ENCODE assay signal across 9 mouse cellular contexts in genomic region chr5:123906146-123906975, GRCm38 (mm10). TPM values are rescaled to one million over a fixed set of nuclear protein-coding genes. Genes with fewer than 3 reads are reported as not detected.
DNase-seq lines count a peak whose midpoint lies in the region; ATAC-seq and TF ChIP-seq lines count a peak whose summit lies in the region.
"Had no signal": no experiment of that assay in that cellular context is flagged by ENCODE, and none has a peak within 500 bp of the region (broad histone marks: within the 10 kb centered on the region; RNA-seq: fewer than 3 reads in every experiment).

No protein-coding gene starts in this region.

- peaks cover 15% of the 10 kb centered on the region for H3K4me1 ChIP-seq in heart, embryonic 10.5 days
- H3K4me1 ChIP-seq in ES-Bruce4 (ENCODE audit: control insufficient read depth, insufficient read depth, low read length): no peaks in the 10 kb centered on the region
- H3K4me1 ChIP-seq in forebrain, embryonic 16.5 days (replicated peaks; ENCODE audit: control insufficient read depth, insufficient read depth, low read length): peaks cover 15% of the 10 kb centered on the region

- no peaks in the 10 kb centered on the region for H3K27me3 ChIP-seq in heart, embryonic 10.5 days (ENCODE audit: insufficient read depth, poor library complexity, severe bottlenecking)
- H3K27me3 ChIP-seq in ES-Bruce4 (ENCODE audit: control insufficient read depth, insufficient read depth, low read length, poor library complexity, severe bottlenecking): no peaks in the 10 kb centered on the region
- H3K27me3 ChIP-seq in forebrain, embryonic 16.5 days (replicated peaks; ENCODE audit: control insufficient read depth, insufficient read depth, low read length): no peaks in the 10 kb centered on the region

- H3K4me3 ChIP-seq in heart, embryonic 10.5 days: peak overlapping the region; percentile 97; the same call in 1 of the 2 replicates
- H3K4me3 ChIP-seq in ES-Bruce4 (ENCODE audit: low read depth, low read length): peak overlapping the region; percentile 20; the same call in 1 of the 2 replicates
- H3K4me3 ChIP-seq in forebrain, embryonic 16.5 days (replicated peaks; ENCODE audit: low read length): peak overlapping the region; percentile 87
- peak overlapping the region; percentile 29 for H3K4me3 ChIP-seq in macrophage (ENCODE audit: inconsistent target)

- H3K9ac ChIP-seq in ES-Bruce4 (ENCODE audit: low read depth, poor library complexity, severe bottlenecking): peak overlapping the region; percentile 16; the same call in 1 of the 2 replicates
- peak overlapping the region; percentile 50 for H3K9ac ChIP-seq in forebrain, embryonic 16.5 days (replicated peaks; ENCODE audit: low read depth, low read length)

- H3K4me2 ChIP-seq in forebrain, embryonic 16.5 days (ENCODE audit: low read length): peak overlapping the region; percentile 54

- no peak for TF ChIP-seq POLR2A in ES-Bruce4 (IDR thresholded peaks at IDR 0.05; ENCODE audit: insufficient read depth, low read length)

- no peak for TF ChIP-seq EP300 in ES-Bruce4 (IDR thresholded peaks at IDR 0.05; ENCODE audit: insufficient read depth, low read depth, low read length)

- ATAC-seq in forebrain, embryonic 16.5 days: no peak

- no peak for DNase-seq in heart, embryonic 10.5 days (ENCODE audit: low spot score)
- no peak for DNase-seq in heart, adult 8-10 months (ENCODE audit: low spot score)
- DNase-seq in embryo, embryonic 11 days: no peak
- no peak for DNase-seq in adrenal gland, postnatal 36 days
- no peak for DNase-seq in spleen, adult 12 weeks (ENCODE audit: low spot score)

- WGBS in heart, embryonic 10.5 days: 74% methylated on average over 17 of the region's 17 CpGs
- WGBS in forebrain, embryonic 16.5 days: 68% methylated on average over 17 of the region's 17 CpGs
- 29% methylated on average over 17 of the region's 17 CpGs for WGBS in macrophage (ENCODE audit: missing documents)

- H3K79me2 ChIP-seq in macrophage (ENCODE audit: inconsistent target): peaks cover 41% of the 10 kb centered on the region

- peaks cover 31% of the 10 kb centered on the region for H3K36me3 ChIP-seq in heart, embryonic 10.5 days
- peaks cover 24% of the 10 kb centered on the region for H3K36me3 ChIP-seq in ES-Bruce4 (ENCODE audit: control insufficient read depth, insufficient read depth, low read length, poor library complexity, severe bottlenecking)
- no peaks in the 10 kb centered on the region; the same call in 1 of the 2 replicates for H3K36me3 ChIP-seq in forebrain, embryonic 16.5 days (ENCODE audit: control insufficient read depth, insufficient read depth)
- H3K36me3 ChIP-seq in macrophage (ENCODE audit: inconsistent target): 0 out of 2 replicates have a peak, but pooled peaks cover 4% of the 10 kb centered on the region

- no peak for TF ChIP-seq CTCF in ES-Bruce4 (IDR thresholded peaks at IDR 0.05; ENCODE audit: low read depth, low read length)

- peak overlapping the region; percentile 97; the same call in 1 of the 2 replicates for H3K27ac ChIP-seq in heart, embryonic 10.5 days
- H3K27ac ChIP-seq in ES-Bruce4 (ENCODE audit: insufficient read depth, low read length) (no peak overlapping the region), macrophage (peak overlapping the region; percentile 54)
- no peak overlapping the region; the same call in 1 of the 2 replicates for H3K27ac ChIP-seq in forebrain, embryonic 16.5 days (ENCODE audit: low read length)

- no peaks in the 10 kb centered on the region for H3K9me3 ChIP-seq in heart, embryonic 10.5 days
- H3K9me3 ChIP-seq in ES-Bruce4 (replicated peaks; ENCODE audit: control insufficient read depth, insufficient read depth, low read length, poor library complexity, severe bottlenecking): no peaks in the 10 kb centered on the region
- H3K9me3 ChIP-seq in forebrain, embryonic 16.5 days (ENCODE audit: control insufficient read depth, low read length): no peaks in the 10 kb centered on the region

RNA-seq across cellular contexts. Expression of gene Denr, which starts 0.6 kb away (rescaled TPM):
- 107 and 144 TPM in 2 replicates for polyA plus RNA-seq in heart, embryonic 10.5 days (2016; fragmentation: Nextera tagmentation; extraction: Ambion mirVana)
- total RNA-seq in heart, adult 8-10 months (2022): 10 to 100 TPM; 45.9 to 52.4 (median 50.6) TPM
- 143 and 159 TPM in 2 replicates for polyA plus RNA-seq in ES-Bruce4 (2011; ENCODE audit: insufficient read depth, insufficient read length, low read depth, missing spikeins)
- 127 and 129 TPM in 2 replicates for polyA plus RNA-seq in forebrain, embryonic 16.5 days (2015; fragmentation: Nextera tagmentation; extraction: Ambion mirVana)
- total RNA-seq in macrophage (2018; cell fraction: chromatin; rRNA removed): 100 to 1,000 TPM in 7 of 26 experiments, 10 to 100 TPM in 19; 12.5 to 167 (median 57.8) TPM
- total RNA-seq in macrophage (2018; cell fraction: cytosol; rRNA removed): 100 to 1,000 TPM in 1 of 26 experiments, 10 to 100 TPM in 25; 30.9 to 117 (median 66.6) TPM
- total RNA-seq in macrophage (2018; cell fraction: nucleus; rRNA removed): 100 to 1,000 TPM in 2 of 26 experiments, 10 to 100 TPM in 24; 13.0 to 120 (median 43.4) TPM
- polyA plus RNA-seq in macrophage (2018): 32.8 to 151 TPM (median 58.4 TPM) in 3 replicates
- 10 to 100 TPM; 66.5 to 73.3 TPM for total RNA-seq in adrenal gland, postnatal 36 days (2021)

RNA-seq across cellular contexts. Expression of gene Gm43518, which starts 20.9 kb away (rescaled TPM):
- polyA plus RNA-seq in heart, embryonic 10.5 days (2016; fragmentation: Nextera tagmentation; extraction: Ambion mirVana): 2.4 and 2.7 TPM in 2 replicates
- under 1 TPM in 1 of 4 experiments, not detected in 3; 0.92 TPM for total RNA-seq in heart, adult 8-10 months (2022)
- polyA plus RNA-seq in ES-Bruce4 (2011; ENCODE audit: insufficient read depth, insufficient read length, low read depth, missing spikeins): 1.8 and 2.7 TPM in 2 replicates
- polyA plus RNA-seq in forebrain, embryonic 16.5 days (2015; fragmentation: Nextera tagmentation; extraction: Ambion mirVana): 2.3 and 2.4 TPM in 2 replicates
- 1 to 10 TPM in 16 of 26 experiments, not detected in 10; 1.1 to 4.2 (median 2.6) TPM for total RNA-seq in macrophage (2018; cell fraction: chromatin; rRNA removed)
- under 1 TPM in 6 of 26 experiments, not detected in 20; 0.31 to 0.61 (median 0.43) TPM for total RNA-seq in macrophage (2018; cell fraction: cytosol; rRNA removed)
- total RNA-seq in macrophage (2018; cell fraction: nucleus; rRNA removed): 1 to 10 TPM in 11 of 26 experiments, not detected in 15; 1.0 to 5.2 (median 2.4) TPM
- not detected in 3 replicates for polyA plus RNA-seq in macrophage (2018)
- 1 to 10 TPM in 1 of 2 experiments, not detected in 1; 1.1 TPM for total RNA-seq in adrenal gland, postnatal 36 days (2021)
- total RNA-seq: ES-E14 had no signal

RNA-seq across cellular contexts. Expression of gene Ccdc62, which starts 24.1 kb away (rescaled TPM):
- polyA plus RNA-seq in heart, embryonic 10.5 days (2016; fragmentation: Nextera tagmentation; extraction: Ambion mirVana): 3.7 and 5.7 TPM in 2 replicates
- total RNA-seq in heart, adult 8-10 months (2022): 1 to 10 TPM in 3 of 4 experiments, under 1 TPM in 1; 0.60 to 3.8 (median 2.0) TPM
- polyA plus RNA-seq in ES-Bruce4 (2011; ENCODE audit: insufficient read depth, insufficient read length, low read depth, missing spikeins): 4.1 and 5.4 TPM in 2 replicates
- 3.0 and 4.9 TPM in 2 replicates for polyA plus RNA-seq in forebrain, embryonic 16.5 days (2015; fragmentation: Nextera tagmentation; extraction: Ambion mirVana)
- total RNA-seq in macrophage (2018; cell fraction: chromatin; rRNA removed): 10 to 100 TPM in 17 of 26 experiments, 1 to 10 TPM in 9; 4.2 to 19.4 (median 11.4) TPM
- 1 to 10 TPM in 22 of 26 experiments, under 1 TPM in 4; 0.81 to 1.8 (median 1.2) TPM for total RNA-seq in macrophage (2018; cell fraction: cytosol; rRNA removed)
- 10 to 100 TPM in 6 of 26 experiments, 1 to 10 TPM in 20; 3.0 to 17.2 (median 8.2) TPM for total RNA-seq in macrophage (2018; cell fraction: nucleus; rRNA removed)
- 0.93 to 1.7 TPM (median 1.1 TPM) in 3 replicates for polyA plus RNA-seq in macrophage (2018)
- total RNA-seq in adrenal gland, postnatal 36 days (2021): 1 to 10 TPM; 2.9 to 3.3 TPM

RNA-seq across cellular contexts. Expression of gene Hcar1, which starts 26.5 kb away (rescaled TPM):
- polyA plus RNA-seq in heart, embryonic 10.5 days (2016; fragmentation: Nextera tagmentation; extraction: Ambion mirVana): not detected in 2 replicates
- total RNA-seq in heart, adult 8-10 months (2022): under 1 TPM; 0.31 to 0.52 (median 0.42) TPM
- not detected in 2 replicates for polyA plus RNA-seq in ES-Bruce4 (2011; ENCODE audit: insufficient read depth, insufficient read length, low read depth, missing spikeins)
- 0.54 and 0.58 TPM in 2 replicates for polyA plus RNA-seq in forebrain, embryonic 16.5 days (2015; fragmentation: Nextera tagmentation; extraction: Ambion mirVana)
- total RNA-seq in macrophage (2018; cell fraction: chromatin; rRNA removed): not detected
- total RNA-seq in macrophage (2018; cell fraction: cytosol; rRNA removed): not detected
- not detected for total RNA-seq in macrophage (2018; cell fraction: nucleus; rRNA removed)
- not detected in 3 replicates for polyA plus RNA-seq in macrophage (2018)
- 10 to 100 TPM in 1 of 2 experiments, 1 to 10 TPM in 1; 8.8 to 18.3 TPM for total RNA-seq in adrenal gland, postnatal 36 days (2021)
- total RNA-seq: ES-E14 had no signal

RNA-seq across cellular contexts. Expression of gene Hcar2, which starts 41.1 kb away (rescaled TPM):
- not detected in 2 replicates for polyA plus RNA-seq in heart, embryonic 10.5 days (2016; fragmentation: Nextera tagmentation; extraction: Ambion mirVana)
- 1 to 10 TPM in 1 of 4 experiments, under 1 TPM in 2, not detected in 1; 0.12 to 2.0 (median 0.22) TPM for total RNA-seq in heart, adult 8-10 months (2022)
- polyA plus RNA-seq in ES-Bruce4 (2011; ENCODE audit: insufficient read depth, insufficient read length, low read depth, missing spikeins) (not detected in 2 replicates), macrophage (2018) (0.54 to 2.0 TPM (median 0.57 TPM) in 3 replicates)
- polyA plus RNA-seq in forebrain, embryonic 16.5 days (2015; fragmentation: Nextera tagmentation; extraction: Ambion mirVana): not detected in 2 replicates
- total RNA-seq in macrophage (2018; cell fraction: chromatin; rRNA removed): 1 to 10 TPM in 15 of 26 experiments, under 1 TPM in 9, not detected in 2; 0.50 to 7.3 (median 1.9) TPM
- total RNA-seq in macrophage (2018; cell fraction: cytosol; rRNA removed): 10 to 100 TPM in 3 of 26 experiments, 1 to 10 TPM in 22, under 1 TPM in 1; 0.83 to 19.8 (median 3.0) TPM
- 10 to 100 TPM in 10 of 26 experiments, 1 to 10 TPM in 16; 1.1 to 29.6 (median 7.7) TPM for total RNA-seq in macrophage (2018; cell fraction: nucleus; rRNA removed)
- total RNA-seq in adrenal gland, postnatal 36 days (2021): 1 to 10 TPM; 3.5 to 9.6 TPM
- total RNA-seq: ES-E14 had no signal

Comparison
In these comparisons a context has a peak if more than half of its experiments do, and no peak if none do; other contexts are left out.
1. H3K27ac ChIP-seq: peak in heart, embryonic 10.5 days (single experiment) and macrophage (single experiment); none in ES-Bruce4 (single experiment) and forebrain, embryonic 16.5 days (single experiment).
2. H3K4me3 ChIP-seq: peak in every context shown above with its lines; median percentile 97 in heart, embryonic 10.5 days; 87 in forebrain, embryonic 16.5 days; 29 in macrophage; 20 in ES-Bruce4.